Mouse (Mus musculus) midbrain, postnatal 0 days (tissue): ENCODE data around the gene Wbp11. TPM values are rescaled to one million over a fixed set of nuclear protein-coding genes. Genes with fewer than 3 reads are reported as not detected.

Source experiments
- ATAC-seq: fragments of 200-750 bp; cut with Nextera tagmentation; 2 replicates; pipeline ENCODE4 v1.8.0; 2017; ENCODE audit warnings: moderate number of reproducible peaks, mild to moderate bottlenecking, moderate TSS enrichment, moderate library complexity; ENCODE audit not compliant: low FRiP score
- DNase-seq: peaks from one replicate; pipeline ENCODE4 v3.0.0-alpha.2; 2015; ENCODE audit warnings: low spot score
- H3K27ac ChIP-seq: fragments of 300-500 bp; sonication (generic); 2 replicates; pipeline ENCODE4 v1.5.1; 2014; ENCODE audit warnings: low read depth, mild to moderate bottlenecking, low read length, mixed read lengths
- H3K27me3 ChIP-seq: fragments of 300-500 bp; sonication (generic); 2 replicates; pipeline ENCODE4 v1.6.1; 2014; ENCODE audit warnings: low read length, control low read depth, mixed read lengths; ENCODE audit not compliant: insufficient read depth
- H3K36me3 ChIP-seq: fragments of 300-500 bp; sonication (generic); 2 replicates; pipeline ENCODE4 v1.6.1; 2014; ENCODE audit warnings: low read length, control low read depth, mixed read lengths; ENCODE audit not compliant: insufficient read depth
- H3K4me1 ChIP-seq: fragments of 300-500 bp; sonication (generic); 2 replicates; pipeline ENCODE4 v1.6.1; 2014; ENCODE audit warnings: mild to moderate bottlenecking, control low read depth, antibody characterized with exemption, low read length, mixed read lengths; ENCODE audit not compliant: insufficient read depth
- H3K4me2 ChIP-seq: fragments of 300-500 bp; sonication (generic); 2 replicates; pipeline ENCODE4 v1.6.1; 2014; ENCODE audit warnings: low read depth, mild to moderate bottlenecking, low read length, mixed read lengths; ENCODE audit not compliant: poor library complexity, severe bottlenecking
- H3K4me3 ChIP-seq: fragments of 300-500 bp; sonication (generic); 2 replicates; pipeline ENCODE4 v1.5.1; 2014; ENCODE audit warnings: low read depth, mild to moderate bottlenecking, low read length, moderate library complexity
- H3K9ac ChIP-seq: fragments of 300-500 bp; sonication (generic); replicated peaks from 2 replicates; pipeline ENCODE4 v1.6.1; 2014; ENCODE audit warnings: mild to moderate bottlenecking, low read length, moderate library complexity, mixed read lengths; ENCODE audit not compliant: poor library complexity, severe bottlenecking
- H3K9me3 ChIP-seq: fragments of 300-500 bp; sonication (generic); 2 replicates; pipeline ENCODE4 v1.6.1; 2016; ENCODE audit warnings: low read length, control low read depth
- CTCF ChIP-seq: IDR thresholded peaks from 2 replicates; pipeline ENCODE4 v1.5.1; 2016; ENCODE audit warnings: antibody characterized with exemption, mild to moderate bottlenecking
- WGBS: fragments of 180-500 bp; shearing (Covaris S2); extraction: QIAGEN DNeasy Blood & Tissue Kit; methylation state at CpG from one replicate; pipeline ENCODE4 v1.1.7; 2014; 5-methylcytosine and 5-hydroxymethylcytosine counted together
- polyA plus RNA-seq: library from polyadenylated mRNA; unstranded; fragments of >200 nt; fragmentation: Nextera tagmentation; extraction: Ambion mirVana; gene quantifications from 2 replicates; pipeline ENCODE4 v1.2.1, GENCODE M21; 2015
- total RNA-seq: library from RNA; depleted of rRNA; stranded (reverse); fragments of >200 nt; gene quantifications from 2 replicates; pipeline ENCODE4 v1.2.3, GENCODE M21; 2014

Gene Wbp11
- total and polyA plus RNA-seq, 2 experiments from 2014 or later = 44.8 to 86.1 TPM

GRCm38 (mm10) chr6:136820381-136820780 lies 7.7 kb downstream of the Wbp11 start:
- 96% methylated on average over 21 of the region's 21 CpGs for WGBS
- Histone ChIP-seq H3K36me3 (peaks cover 68% of the 10 kb centered on the region), H3K9me3 (no peaks in the 10 kb centered on the region), H3K4me1 (no peaks in the 10 kb centered on the region), H3K27me3 (no peaks in the 10 kb centered on the region), H3K27ac (no peak overlapping the region), H3K4me3 (no peak overlapping the region), H3K9ac (no peak overlapping the region), H3K4me2 (no peak overlapping the region)
- DNase-seq = no peak
- TF ChIP-seq CTCF = no peak
- no peak for ATAC-seq

- no peaks in the 10 kb centered on the region for H3K9me3 ChIP-seq
- TF ChIP-seq CTCF = no peak
- peaks cover 76% of the 10 kb centered on the region for H3K36me3 ChIP-seq
- H3K4me3 ChIP-seq = no peak overlapping the region
- no peaks in the 10 kb centered on the region for H3K27me3 ChIP-seq
- H3K4me2 ChIP-seq = no peak overlapping the region
- ATAC-seq (no peak), DNase-seq (no peak)
- no peaks in the 10 kb centered on the region for H3K4me1 ChIP-seq
- 97% methylated on average over 3 of the region's 3 CpGs for WGBS
- no peak overlapping the region for H3K27ac ChIP-seq
- H3K9ac ChIP-seq = no peak overlapping the region
These were observed 10.5 kb downstream of the Wbp11 start for GRCm38 (mm10) chr6:136817549-136817948.

- DNase-seq = no peak
- Histone ChIP-seq H3K36me3 (peaks cover 76% of the 10 kb centered on the region), H3K4me2 (no peak overlapping the region), H3K4me1 (no peaks in the 10 kb centered on the region), H3K27ac (no peak overlapping the region), H3K4me3 (no peak overlapping the region), H3K9ac (no peak overlapping the region), H3K9me3 (no peaks in the 10 kb centered on the region), H3K27me3 (no peaks in the 10 kb centered on the region)
- ATAC-seq = no peak
- TF ChIP-seq CTCF = no peak
- 94% methylated on average over 21 of the region's 21 CpGs for WGBS
These were observed 11.2 kb downstream of the Wbp11 start for GRCm38 (mm10) chr6:136816826-136817225.

- TF ChIP-seq CTCF = no peak
- no peak overlapping the region for H3K4me2 ChIP-seq
- H3K4me3 ChIP-seq = no peak overlapping the region
- no peaks in the 10 kb centered on the region for H3K4me1 ChIP-seq
- H3K9ac ChIP-seq = no peak overlapping the region
- no peak overlapping the region for H3K27ac ChIP-seq
- no peak for ATAC-seq
- peaks cover 64% of the 10 kb centered on the region for H3K36me3 ChIP-seq
- 94% methylated on average over 7 of the region's 7 CpGs for WGBS
- no peaks in the 10 kb centered on the region for H3K27me3 ChIP-seq
- no peaks in the 10 kb centered on the region for H3K9me3 ChIP-seq
- DNase-seq = no peak
These were observed 12.7 kb downstream of the Wbp11 start for GRCm38 (mm10) chr6:136815381-136815780.

GRCm38 (mm10) chr6:136813117-136813516 lies 14.9 kb downstream of the Wbp11 start:
- ATAC-seq = no peak
- H3K36me3 ChIP-seq = peaks cover 49% of the 10 kb centered on the region

GRCm38 (mm10) chr6:136811196-136811595 lies 16.8 kb downstream of the Wbp11 start:
- DNase-seq = no peak
- Histone ChIP-seq H3K9me3 (no peaks in the 10 kb centered on the region), H3K27me3 (no peaks in the 10 kb centered on the region), H3K4me3 (no peak overlapping the region), H3K27ac (no peak overlapping the region), H3K36me3 (peaks cover 37% of the 10 kb centered on the region), H3K4me2 (no peak overlapping the region), H3K9ac (no peak overlapping the region), H3K4me1 (peaks cover 9% of the 10 kb centered on the region)
- WGBS = 87% methylated on average over 10 of the region's 10 CpGs
- no peak for ATAC-seq
- TF ChIP-seq CTCF = no peak

More at GRCm38 (mm10) chr6:136813117-136813516, 14.9 kb downstream of the Wbp11 start:
- no peaks in the 10 kb centered on the region for H3K9me3 ChIP-seq
- 46% methylated on average over 4 of the region's 4 CpGs for WGBS
- 0 out of 2 replicates have a peak overlapping the region, but pooled peaks have one; percentile 2 for H3K27ac ChIP-seq
- H3K4me1 ChIP-seq = peaks cover 9% of the 10 kb centered on the region
- no peak overlapping the region for H3K9ac ChIP-seq
- no peaks in the 10 kb centered on the region for H3K27me3 ChIP-seq
- TF ChIP-seq CTCF = peak; percentile 41; the same call in 1 of the 2 replicates
- DNase-seq = no peak
- H3K4me3 ChIP-seq = no peak overlapping the region
- H3K4me2 ChIP-seq = no peak overlapping the region
